Mouse (Mus musculus) embryonic facial prominence, embryonic 13.5 days (tissue): ENCODE measurements around the gene Gpd1. TPM values are rescaled to one million over a fixed set of nuclear protein-coding genes. Genes with fewer than 3 reads are reported as not detected.
"Not testable (repeated sequence)": the region's sequence is repeated elsewhere in the genome, so short reads cannot be mapped to it uniquely, and the experiment has no call there.

Experiments used
- ATAC-seq: fragments of 200-750 bp; cut with Nextera tagmentation; 2 replicates; pipeline ENCODE4 v1.8.0; 2017; ENCODE audit warnings: low read depth; ENCODE audit not compliant: insufficient number of reproducible peaks, insufficient read depth, low FRiP score, low TSS enrichment
- H3K27ac ChIP-seq: fragments of 300-500 bp; sonication (generic); 2 replicates; pipeline ENCODE4 v1.5.1; 2015; ENCODE audit warnings: moderate library complexity, mild to moderate bottlenecking, inconsistent platforms
- H3K27me3 ChIP-seq: fragments of 300-500 bp; sonication (generic); 2 replicates; pipeline ENCODE4 v1.6.1; 2015; ENCODE audit warnings: mild to moderate bottlenecking, inconsistent platforms
- H3K36me3 ChIP-seq: fragments of 300-500 bp; sonication (generic); 2 replicates; pipeline ENCODE4 v1.6.1; 2015; ENCODE audit warnings: mild to moderate bottlenecking, inconsistent platforms
- H3K4me1 ChIP-seq: fragments of 300-500 bp; sonication (generic); 2 replicates; pipeline ENCODE4 v1.6.1; 2015; ENCODE audit warnings: inconsistent platforms
- H3K4me2 ChIP-seq: fragments of 300-500 bp; sonication (generic); 2 replicates; pipeline ENCODE4 v1.6.1; 2015; ENCODE audit warnings: moderate library complexity, mild to moderate bottlenecking, inconsistent platforms
- H3K4me3 ChIP-seq: fragments of 300-500 bp; sonication (generic); 2 replicates; pipeline ENCODE4 v1.5.1; 2015; ENCODE audit warnings: mild to moderate bottlenecking, inconsistent platforms
- H3K9ac ChIP-seq: fragments of 300-500 bp; sonication (generic); 2 replicates; pipeline ENCODE4 v1.6.1; 2015; ENCODE audit warnings: mild to moderate bottlenecking, inconsistent platforms
- H3K9me3 ChIP-seq: fragments of 300-500 bp; sonication (generic); 2 replicates; pipeline ENCODE4 v1.6.1; 2016; ENCODE audit warnings: inconsistent platforms
- WGBS: fragments of 180-500 bp; shearing (Covaris S2); methylation state at CpG from one replicate; pipeline ENCODE4 v1.1.7; 2015; ENCODE audit warnings: mixed read lengths; 5-methylcytosine and 5-hydroxymethylcytosine counted together
- polyA plus RNA-seq: library from polyadenylated mRNA; unstranded; fragments of >200 nt; fragmentation: Nextera tagmentation; extraction: Ambion mirVana; gene quantifications from 2 replicates; pipeline ENCODE4 v1.2.1, GENCODE M21; 2015

Gene Gpd1
- polyA plus RNA-seq, 1 experiment from 2014 or later = 0.37 TPM

DNA sequence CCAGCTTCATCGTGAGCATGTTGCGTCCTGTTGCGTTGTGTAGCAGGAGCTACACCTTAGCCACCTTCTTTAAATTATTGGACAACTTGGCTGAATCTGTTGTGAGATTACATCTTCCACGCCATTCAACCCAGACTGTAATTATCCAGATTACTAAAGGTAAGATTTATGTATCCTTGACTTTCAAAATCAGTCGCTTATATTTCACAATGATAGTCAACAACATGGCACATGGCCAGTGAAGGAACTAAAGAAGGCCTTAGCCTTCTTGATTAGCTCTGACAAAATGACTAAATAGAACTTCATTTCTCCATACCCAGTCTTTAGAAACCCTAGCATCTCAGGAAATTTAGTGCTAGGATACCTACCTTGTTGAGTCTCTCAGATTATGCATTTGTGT lies 15.9 kb downstream of the Gpd1 start:
- Histone ChIP-seq H3K36me3 (peaks cover 87% of the 10 kb centered on the region), H3K9me3 (0 out of 2 replicates have a peak, but pooled peaks cover 4% of the 10 kb centered on the region), H3K27me3 (no peaks in the 10 kb centered on the region), H3K9ac (no peak overlapping the region), H3K4me2 (no peak overlapping the region), H3K27ac (no peak overlapping the region), H3K4me3 (no peak overlapping the region), H3K4me1 (no peaks in the 10 kb centered on the region)
- 93% methylated on average over 5 of the region's 5 CpGs for WGBS
- no peak for ATAC-seq

DNA sequence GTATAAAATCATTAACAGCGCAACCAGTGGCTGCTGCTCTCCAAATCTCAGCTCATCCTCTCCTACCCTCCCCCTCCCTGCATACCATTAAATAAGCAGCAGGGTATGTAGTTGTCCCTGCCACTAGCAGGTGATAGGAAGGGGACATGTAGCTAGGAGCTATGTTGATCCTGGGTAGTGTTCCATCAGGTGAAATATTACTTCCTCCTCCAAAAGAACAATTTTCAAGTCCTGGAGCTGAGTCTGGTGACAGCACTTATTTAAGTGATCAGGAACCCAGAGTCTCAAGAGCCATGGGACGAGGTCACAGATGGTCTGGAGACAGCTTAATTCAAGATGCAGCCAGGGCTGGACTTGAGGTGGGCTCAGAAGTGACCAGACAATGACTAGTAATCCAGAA lies 18.3 kb downstream of the Gpd1 start:
- Histone ChIP-seq H3K27ac (no peak overlapping the region), H3K9me3 (no peaks in the 10 kb centered on the region), H3K4me3 (no peak overlapping the region), H3K27me3 (no peaks in the 10 kb centered on the region), H3K36me3 (peaks cover 89% of the 10 kb centered on the region), H3K4me2 (no peak overlapping the region), H3K9ac (no peak overlapping the region), H3K4me1 (no peaks in the 10 kb centered on the region)
- 93% methylated on average over 2 of the region's 2 CpGs for WGBS
- ATAC-seq = no peak

- 89% methylated on average over 11 of the region's 11 CpGs for WGBS
Observed at GRCm38 (mm10) chr15:99736675-99737074, 19.4 kb downstream of the Gpd1 start.

DNA sequence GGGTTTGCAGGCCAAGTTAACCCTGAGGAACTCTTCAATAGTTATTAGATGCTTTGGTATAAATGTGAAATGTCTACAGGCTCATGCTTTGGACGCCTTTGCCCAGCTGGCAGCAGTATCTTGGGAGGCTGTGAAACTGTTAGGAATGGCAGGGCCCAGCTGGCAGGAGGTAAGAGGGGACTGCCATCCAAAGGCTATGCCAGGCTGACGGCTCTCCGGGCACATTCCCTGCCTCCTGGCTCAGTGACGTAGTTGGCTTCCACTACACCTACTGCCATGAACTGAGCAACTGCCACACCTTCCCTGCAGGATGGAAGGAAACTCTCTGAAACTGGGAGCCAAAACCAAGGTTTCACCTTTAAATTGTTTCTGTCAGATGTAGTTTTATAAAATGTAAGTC lies 22.9 kb downstream of the Gpd1 start:
- Histone ChIP-seq H3K9ac (no peak overlapping the region), H3K9me3 (no peaks in the 10 kb centered on the region), H3K36me3 (peaks cover 82% of the 10 kb centered on the region), H3K4me3 (no peak overlapping the region), H3K4me1 (no peaks in the 10 kb centered on the region), H3K4me2 (no peak overlapping the region), H3K27me3 (no peaks in the 10 kb centered on the region), H3K27ac (no peak overlapping the region)
- 94% methylated on average over 4 of the region's 4 CpGs for WGBS
- no peak for ATAC-seq

More at GRCm38 (mm10) chr15:99736675-99737074, 19.4 kb downstream of the Gpd1 start:
- no peak overlapping the region for H3K9ac ChIP-seq
- no peak overlapping the region for H3K4me2 ChIP-seq
- no peak overlapping the region for H3K27ac ChIP-seq
- peaks cover 90% of the 10 kb centered on the region for H3K36me3 ChIP-seq
- no peak for ATAC-seq
- no peaks in the 10 kb centered on the region for H3K27me3 ChIP-seq
- H3K4me1 ChIP-seq = no peaks in the 10 kb centered on the region
- no peak overlapping the region for H3K4me3 ChIP-seq
- no peaks in the 10 kb centered on the region for H3K9me3 ChIP-seq

DNA sequence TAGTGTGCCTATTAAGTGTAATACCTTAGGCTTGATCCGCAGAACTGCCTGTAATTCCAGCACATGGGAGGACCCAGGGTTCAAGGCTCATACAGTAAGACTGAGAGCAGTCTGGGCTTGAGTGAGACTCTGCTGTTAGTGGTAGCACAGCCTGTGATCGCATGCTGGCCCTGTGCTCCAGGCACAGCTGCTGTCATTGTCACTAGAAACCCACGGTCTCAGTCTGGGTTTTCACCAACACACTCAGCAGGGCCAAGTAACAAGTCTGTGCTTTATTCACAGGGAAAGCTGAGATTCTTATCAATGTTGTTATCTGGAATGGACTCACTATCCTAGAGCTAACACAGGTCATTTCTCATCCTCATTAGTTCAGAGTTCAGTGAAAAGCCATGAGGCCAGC lies 36.9 kb downstream of the Gpd1 start:
- no peak for ATAC-seq
- Histone ChIP-seq H3K9me3 (no peaks in the 10 kb centered on the region), H3K27ac (no peak overlapping the region), H3K36me3 (peaks cover 15% of the 10 kb centered on the region), H3K4me2 (no peak overlapping the region), H3K9ac (no peak overlapping the region), H3K4me1 (peaks cover 6% of the 10 kb centered on the region), H3K27me3 (no peaks in the 10 kb centered on the region), H3K4me3 (no peak overlapping the region)
- WGBS = 80% methylated on average over 3 of the region's 3 CpGs

DNA sequence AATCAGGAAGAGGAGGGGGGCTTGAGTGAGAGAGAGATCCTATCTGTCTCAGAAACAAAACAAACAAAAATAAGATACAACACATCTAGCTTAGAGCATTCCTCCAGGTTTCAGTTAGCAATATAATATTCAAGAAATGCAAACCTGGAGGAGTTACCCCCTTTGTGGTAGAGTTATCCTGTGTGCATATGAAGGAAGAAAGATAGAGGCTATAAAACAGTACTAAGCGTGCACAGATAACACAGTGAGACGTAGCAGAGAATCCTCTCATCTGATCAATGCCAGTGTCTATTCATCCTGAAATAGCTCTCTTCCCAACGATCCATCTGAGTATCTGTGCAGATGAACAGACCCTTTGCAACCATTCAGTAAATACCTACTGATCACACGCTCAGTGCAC lies 50.2 kb downstream of the Gpd1 start:
- Histone ChIP-seq H3K4me3 (no peak overlapping the region), H3K4me1 (peaks cover 13% of the 10 kb centered on the region), H3K27ac (no peak overlapping the region), H3K9ac (no peak overlapping the region), H3K9me3 (no peaks in the 10 kb centered on the region), H3K36me3 (peaks cover 6% of the 10 kb centered on the region; the same call in 1 of the 2 replicates), H3K27me3 (no peaks in the 10 kb centered on the region), H3K4me2 (no peak overlapping the region)
- no peak for ATAC-seq
- 89% methylated on average over 4 of the region's 4 CpGs for WGBS

- Histone ChIP-seq H3K36me3 (peaks cover 6% of the 10 kb centered on the region; the same call in 1 of the 2 replicates), H3K27me3 (no peaks in the 10 kb centered on the region), H3K9ac (no peak overlapping the region), H3K9me3 (no peaks in the 10 kb centered on the region), H3K27ac (no peak overlapping the region), H3K4me2 (no peak overlapping the region), H3K4me3 (no peak overlapping the region), H3K4me1 (peaks cover 16% of the 10 kb centered on the region)
- ATAC-seq = no peak
- WGBS = 91% methylated on average over 1 of the region's 1 CpGs
Observed at GRCm38 (mm10) chr15:99768761-99769160, 51.4 kb downstream of the Gpd1 start.

DNA sequence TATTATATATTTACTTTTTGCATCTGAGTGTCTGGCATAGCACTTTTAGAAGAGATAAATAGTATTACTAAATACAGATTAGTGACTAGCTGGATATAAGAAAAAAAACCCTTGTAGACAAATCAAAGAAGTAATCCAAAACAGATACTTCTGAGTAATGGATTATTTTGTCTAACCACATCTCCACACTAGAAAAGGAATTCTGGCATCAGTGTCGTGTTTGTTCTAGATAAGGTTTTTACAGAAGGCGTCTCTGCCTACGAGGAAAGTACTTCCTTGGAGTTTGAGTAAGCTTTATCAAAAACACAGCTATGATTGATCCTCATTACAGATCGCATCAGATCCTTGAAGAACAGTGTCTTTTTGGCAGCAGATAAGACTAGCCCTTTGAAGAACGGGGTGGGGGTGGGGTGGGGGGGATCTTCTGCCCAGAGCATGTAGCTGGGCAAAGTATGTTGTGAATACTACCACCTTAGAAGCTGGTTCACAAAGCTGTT lies 53.7 kb downstream of the Gpd1 start:
- H3K27me3 ChIP-seq = no peaks in the 10 kb centered on the region
- 0 out of 2 replicates have a peak, but pooled peaks cover 4% of the 10 kb centered on the region for H3K36me3 ChIP-seq
- WGBS = 18% methylated on average over 5 of the region's 5 CpGs
- H3K4me1 ChIP-seq = peaks cover 16% of the 10 kb centered on the region
- H3K4me2 ChIP-seq = peak overlapping the region; percentile 83
- no peak for ATAC-seq
- peak overlapping the region; percentile 90 for H3K9ac ChIP-seq
- no peaks in the 10 kb centered on the region for H3K9me3 ChIP-seq
- peak overlapping the region; percentile 78 for H3K4me3 ChIP-seq
- no peak overlapping the region for H3K27ac ChIP-seq

DNA sequence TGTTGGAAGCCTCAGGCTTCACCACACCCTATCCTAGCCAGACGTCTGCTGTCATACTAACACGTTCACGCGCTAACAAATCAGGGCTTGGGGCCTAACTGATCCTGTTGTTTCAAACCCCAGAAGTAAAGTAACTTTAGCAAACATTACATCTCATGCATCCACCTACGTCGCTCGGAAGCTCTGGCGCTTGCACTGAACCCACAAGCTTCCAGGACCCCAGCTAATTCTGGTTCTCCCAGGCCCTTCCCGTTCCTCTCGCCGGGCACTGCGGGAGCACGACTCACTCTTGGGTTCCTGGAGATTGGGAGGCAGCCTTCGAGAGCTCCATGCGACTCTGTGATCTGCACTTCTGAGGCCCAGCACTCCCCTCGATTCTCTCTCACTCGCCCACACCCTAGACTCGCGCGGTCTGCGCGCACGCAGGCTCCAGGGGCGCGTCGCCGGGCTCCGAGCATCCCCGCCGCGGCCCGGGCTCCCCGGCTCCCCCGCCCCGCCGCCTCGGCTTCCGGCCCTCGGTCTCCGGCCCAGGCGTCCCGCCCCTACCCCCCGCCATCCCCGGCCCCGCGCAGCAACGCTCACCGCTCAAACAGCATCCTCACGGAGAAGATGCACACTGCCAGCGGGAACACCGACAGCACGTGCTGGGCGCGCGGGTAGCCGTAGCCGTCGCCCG lies 54.4 kb downstream of the Gpd1 start:
- peak overlapping the region; percentile 90 for H3K9ac ChIP-seq
- H3K36me3 ChIP-seq = 0 out of 2 replicates have a peak, but pooled peaks cover 2% of the 10 kb centered on the region
- WGBS = under 1% methylated on average over 57 of the region's 59 CpGs
- peak overlapping the region; percentile 83 for H3K4me2 ChIP-seq
- no peaks in the 10 kb centered on the region for H3K9me3 ChIP-seq
- ATAC-seq = peak; percentile 70
- peak overlapping the region; percentile 78 for H3K4me3 ChIP-seq
- peaks cover 16% of the 10 kb centered on the region for H3K4me1 ChIP-seq
- peak overlapping the region; percentile 96 for H3K27ac ChIP-seq
- H3K27me3 ChIP-seq = no peaks in the 10 kb centered on the region

DNA sequence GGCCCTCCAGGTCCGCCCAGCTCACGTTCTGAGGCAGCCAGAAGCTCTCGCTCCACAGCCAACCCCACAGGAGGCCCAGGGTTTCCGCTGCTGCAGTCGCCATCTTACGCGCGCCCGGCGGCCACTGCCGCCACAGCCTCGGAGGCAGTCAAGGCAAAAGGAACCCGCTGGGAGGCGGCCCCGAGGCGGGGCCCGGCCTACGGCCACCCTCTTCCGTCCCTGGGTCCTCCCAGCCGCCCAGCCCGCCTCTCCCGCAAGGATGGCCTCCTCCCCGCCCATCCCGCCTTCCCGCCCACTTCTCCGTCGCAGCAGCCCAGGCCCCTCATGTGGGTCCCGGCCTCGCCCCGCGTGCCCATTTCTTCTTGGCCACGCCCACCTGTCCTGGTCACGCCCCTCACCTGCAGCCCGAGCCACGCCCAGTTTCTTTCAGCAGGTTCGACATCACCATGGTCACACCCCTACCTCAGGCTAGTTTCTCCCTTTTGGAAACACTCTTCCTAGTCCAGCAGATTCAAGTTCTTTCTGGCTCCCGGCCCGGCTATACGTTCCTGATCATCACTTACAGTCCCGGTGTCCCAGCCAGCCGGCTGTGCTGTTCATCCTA lies 55.1 kb downstream of the Gpd1 start:
- H3K9ac ChIP-seq = peak overlapping the region; percentile 90
- no peaks in the 10 kb centered on the region for H3K27me3 ChIP-seq
- 0% methylated on average over 35 of the region's 41 CpGs for WGBS
- H3K4me1 ChIP-seq = peaks cover 16% of the 10 kb centered on the region
- H3K9me3 ChIP-seq = no peaks in the 10 kb centered on the region
- H3K27ac ChIP-seq = peak overlapping the region; percentile 96
- peaks cover under 1% of the 10 kb centered on the region; the same call in 1 of the 2 replicates for H3K36me3 ChIP-seq
- peak overlapping the region; percentile 78 for H3K4me3 ChIP-seq
- H3K4me2 ChIP-seq = peak overlapping the region; percentile 83
- peak; percentile 96 for ATAC-seq

DNA sequence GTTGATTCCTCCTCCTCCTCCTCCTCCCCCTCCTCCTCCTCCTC lies 55.4 kb downstream of the Gpd1 start, which contains the start of gene Cers5:
Gene Cers5 (minus strand): TSS at position 5 of the 44 bp plus-strand sequence.
- not testable (repeated sequence) for H3K9me3 ChIP-seq, H3K36me3 ChIP-seq, ATAC-seq, H3K27me3 ChIP-seq
- Histone ChIP-seq H3K4me2 (peak within 1 kb of the TSS; percentile 83), H3K27ac (peak within 1 kb of the TSS; percentile 96), H3K4me1 (peaks cover 15% of the 10 kb centered on the region), H3K4me3 (peak within 1 kb of the TSS; percentile 78), H3K9ac (peak within 1 kb of the TSS; percentile 90)

GRCm38 (mm10) chr15:99772925-99773324 lies 55.6 kb downstream of the Gpd1 start:
- WGBS = 35% methylated on average over 3 of the region's 3 CpGs
- H3K9me3 ChIP-seq = no peaks in the 10 kb centered on the region
- no peaks in the 10 kb centered on the region for H3K27me3 ChIP-seq
- peaks cover 12% of the 10 kb centered on the region for H3K4me1 ChIP-seq
- no peak for ATAC-seq
- H3K27ac ChIP-seq = peak overlapping the region; percentile 39; the same call in 1 of the 2 replicates
- H3K9ac ChIP-seq = no peak overlapping the region
- no peak overlapping the region; the same call in 1 of the 2 replicates for H3K4me3 ChIP-seq
- 0 out of 2 replicates have a peak overlapping the region, but pooled peaks have one; percentile 83 for H3K4me2 ChIP-seq
- H3K36me3 ChIP-seq = peaks cover 6% of the 10 kb centered on the region
